Mouse (Mus musculus) liver, postnatal 0 days (tissue): ENCODE measurements at regions not wholly inside any gene's neighbourhood (a gene's known extent, or its start where the extent isn't known, plus 50 kb on each side); places are given as distances from the start of the nearest gene placed in this dataset.

Experiments used
- ATAC-seq: fragments of 200-750 bp; cut with Nextera tagmentation; 2 replicates; pipeline ENCODE4 v1.8.0; 2017; ENCODE audit warnings: mild to moderate bottlenecking, moderate library complexity
- DNase-seq: peaks from one replicate; pipeline ENCODE4 v3.0.0-alpha.2; 2016
- H3K27ac ChIP-seq: fragments of 300-500 bp; sonication (generic); 2 replicates; pipeline ENCODE4 v1.5.1; 2014; ENCODE audit warnings: antibody characterized with exemption, moderate library complexity, mild to moderate bottlenecking, low read depth
- H3K27me3 ChIP-seq: fragments of 300-500 bp; sonication (generic); 2 replicates; pipeline ENCODE4 v1.6.1; 2014; ENCODE audit warnings: low read length, control low read depth, mixed read lengths; ENCODE audit not compliant: insufficient read depth
- H3K36me3 ChIP-seq: fragments of 300-500 bp; sonication (generic); replicated peaks from 2 replicates; pipeline ENCODE4 v1.6.1; 2014; ENCODE audit warnings: mild to moderate bottlenecking, control low read depth, low read length, moderate library complexity, mixed read lengths; ENCODE audit not compliant: insufficient read depth
- H3K4me1 ChIP-seq: fragments of 300-500 bp; sonication (generic); 2 replicates; pipeline ENCODE4 v1.6.1; 2014; ENCODE audit warnings: antibody characterized with exemption, mild to moderate bottlenecking, control low read depth; ENCODE audit not compliant: insufficient read depth
- H3K4me2 ChIP-seq: fragments of 300-500 bp; sonication (generic); 2 replicates; pipeline ENCODE4 v1.6.1; 2014; ENCODE audit warnings: low read depth, mild to moderate bottlenecking, low read length, moderate library complexity, mixed read lengths
- H3K4me3 ChIP-seq: fragments of 300-500 bp; sonication (generic); 2 replicates; pipeline ENCODE4 v1.5.1; 2014; ENCODE audit warnings: low read depth, low read length
- H3K9ac ChIP-seq: fragments of 300-500 bp; sonication (generic); replicated peaks from 2 replicates; pipeline ENCODE4 v1.6.1; 2014; ENCODE audit warnings: mild to moderate bottlenecking, moderate library complexity
- H3K9me3 ChIP-seq: fragments of 300-500 bp; sonication (generic); 2 replicates; pipeline ENCODE4 v1.6.1; 2016; ENCODE audit warnings: mild to moderate bottlenecking, control low read depth, low read length, mixed read lengths
- CTCF ChIP-seq: sonication (generic); IDR thresholded peaks from 2 replicates; pipeline ENCODE4 v1.5.1; 2016; ENCODE audit warnings: antibody characterized with exemption, low read depth
- EP300 ChIP-seq: IDR thresholded peaks from 2 replicates; pipeline ENCODE4 v1.6.1; 2016; ENCODE audit warnings: antibody characterized with exemption, low read depth, mild to moderate bottlenecking
- whole genome bisulfite sequencing: fragments of 180-500 bp; shearing (Covaris S2); extraction: QIAGEN DNeasy Blood & Tissue Kit; methylation state at CpG from one replicate; pipeline ENCODE4 v1.1.7; 2014; ENCODE audit not compliant: insufficient replicate concordance; 5-methylcytosine and 5-hydroxymethylcytosine counted together

- no peaks in the 10 kb centered on the region for H3K27me3 ChIP-seq
- H3K36me3 ChIP-seq, result no peaks in the 10 kb centered on the region
- no peak overlapping the region for H3K27ac ChIP-seq
- 69% methylated on average over 7 of the region's 7 CpGs for WGBS
- H3K9me3 ChIP-seq, result no peaks in the 10 kb centered on the region
- no peak overlapping the region for H3K4me2 ChIP-seq
- no peak overlapping the region for H3K9ac ChIP-seq
- no peak overlapping the region for H3K4me3 ChIP-seq
- DNase-seq (no peak), ATAC-seq (no peak)
- TF ChIP-seq CTCF (no peak), EP300 (no peak)
- H3K4me1 ChIP-seq, result no peaks in the 10 kb centered on the region
Observed at GRCm38 (mm10) chr13:59350613-59351150, 234.3 kb downstream of the Agtpbp1 start.

GRCm38 (mm10) chr13:59348510-59348909 lies 236.5 kb downstream of the Agtpbp1 start:
- TF ChIP-seq EP300 (no peak), CTCF (0 out of 2 replicates have a peak, but pooled peaks have one; percentile 3)
- Histone ChIP-seq H3K9me3 (no peaks in the 10 kb centered on the region), H3K4me3 (no peak overlapping the region), H3K4me1 (no peaks in the 10 kb centered on the region), H3K4me2 (no peak overlapping the region), H3K27ac (no peak overlapping the region), H3K9ac (no peak overlapping the region), H3K27me3 (no peaks in the 10 kb centered on the region), H3K36me3 (no peaks in the 10 kb centered on the region)
- no peak for DNase-seq
- ATAC-seq, result no peak

- H3K4me1 ChIP-seq, result no peaks in the 10 kb centered on the region
- WGBS, result 78% methylated on average over 13 of the region's 13 CpGs
- no peak overlapping the region for H3K4me2 ChIP-seq
- TF ChIP-seq EP300 (no peak), CTCF (no peak)
- H3K9ac ChIP-seq, result no peak overlapping the region
- H3K9me3 ChIP-seq, result no peaks in the 10 kb centered on the region
- no peak for ATAC-seq
- H3K4me3 ChIP-seq, result no peak overlapping the region
- no peak for DNase-seq
- H3K27me3 ChIP-seq, result no peaks in the 10 kb centered on the region
- H3K27ac ChIP-seq, result no peak overlapping the region
- no peaks in the 10 kb centered on the region for H3K36me3 ChIP-seq
Observed at GRCm38 (mm10) chr13:59341871-59342270, 243.2 kb downstream of the Agtpbp1 start.

GRCm38 (mm10) chr13:59338436-59338835 lies 246.6 kb downstream of the Agtpbp1 start:
- Histone ChIP-seq H3K27ac (no peak overlapping the region), H3K4me2 (no peak overlapping the region), H3K9me3 (no peaks in the 10 kb centered on the region), H3K36me3 (no peaks in the 10 kb centered on the region), H3K4me1 (no peaks in the 10 kb centered on the region), H3K27me3 (no peaks in the 10 kb centered on the region), H3K9ac (no peak overlapping the region), H3K4me3 (no peak overlapping the region)
- DNase-seq (no peak), ATAC-seq (no peak)
- WGBS, result 82% methylated on average over 9 of the region's 9 CpGs
- TF ChIP-seq CTCF (no peak), EP300 (no peak)

- Histone ChIP-seq H3K27me3 (no peaks in the 10 kb centered on the region), H3K36me3 (no peaks in the 10 kb centered on the region), H3K4me2 (no peak overlapping the region), H3K9me3 (no peaks in the 10 kb centered on the region), H3K4me1 (no peaks in the 10 kb centered on the region), H3K27ac (no peak overlapping the region), H3K9ac (no peak overlapping the region), H3K4me3 (no peak overlapping the region)
- WGBS, result 69% methylated on average over 3 of the region's 3 CpGs
- TF ChIP-seq CTCF (no peak), EP300 (no peak)
- ATAC-seq, result no peak
- no peak for DNase-seq
Observed at GRCm38 (mm10) chr13:59323933-59324332, 261.1 kb downstream of the Agtpbp1 start.

- H3K4me1 ChIP-seq, result no peaks in the 10 kb centered on the region
- no peaks in the 10 kb centered on the region for H3K36me3 ChIP-seq
- WGBS, result 34% methylated on average over 5 of the region's 5 CpGs
- no peaks in the 10 kb centered on the region for H3K27me3 ChIP-seq
- no peak for DNase-seq
- H3K27ac ChIP-seq, result no peak overlapping the region
- no peak overlapping the region for H3K4me2 ChIP-seq
- ATAC-seq, result no peak
- no peaks in the 10 kb centered on the region for H3K9me3 ChIP-seq
- TF ChIP-seq EP300, result no peak
- no peak for TF ChIP-seq CTCF
- no peak overlapping the region for H3K9ac ChIP-seq
- H3K4me3 ChIP-seq, result no peak overlapping the region
Observed at GRCm38 (mm10) chr13:59323441-59323840, 261.6 kb downstream of the Agtpbp1 start.

- no peaks in the 10 kb centered on the region for H3K27me3 ChIP-seq
- TF ChIP-seq CTCF, result no peak
- no peak for TF ChIP-seq EP300
- ATAC-seq, result no peak
- H3K4me1 ChIP-seq, result no peaks in the 10 kb centered on the region
- H3K36me3 ChIP-seq, result no peaks in the 10 kb centered on the region
- no peak overlapping the region for H3K4me3 ChIP-seq
- no peak overlapping the region for H3K4me2 ChIP-seq
- no peak overlapping the region for H3K27ac ChIP-seq
- DNase-seq, result no peak
- 70% methylated on average over 5 of the region's 5 CpGs for WGBS
- H3K9me3 ChIP-seq, result no peaks in the 10 kb centered on the region
- H3K9ac ChIP-seq, result no peak overlapping the region
Observed at GRCm38 (mm10) chr13:59320261-59320660, 264.8 kb downstream of the Agtpbp1 start.
